Mouse (Mus musculus) heart, postnatal 0 days (tissue): Measurements from ENCODE around the gene Mgarp. TPM values are rescaled to one million over a fixed set of nuclear protein-coding genes. Genes with fewer than 3 reads are reported as not detected.
A peak's percentile ranks its signal among the peaks of the same experiment; 100 is the strongest.

Experiments
- ATAC-seq: fragments of 200-750 bp; cut with Nextera tagmentation; 2 replicates; pipeline ENCODE4 v1.8.0; 2017; ENCODE audit warnings: low read depth, moderate number of reproducible peaks, moderate library complexity; ENCODE audit not compliant: insufficient read depth
- DNase-seq: peaks from one replicate; pipeline ENCODE4 v3.0.0-alpha.2; 2016; ENCODE audit warnings: low spot score
- H3K27ac ChIP-seq: fragments of 300-500 bp; sonication (generic); 2 replicates; pipeline ENCODE4 v1.5.1; 2014; ENCODE audit warnings: low read depth, mild to moderate bottlenecking
- H3K27me3 ChIP-seq: fragments of 300-500 bp; sonication (generic); 2 replicates; pipeline ENCODE4 v1.6.1; 2014; ENCODE audit warnings: low read length, mixed read lengths; ENCODE audit not compliant: control insufficient read depth, insufficient read depth
- H3K36me3 ChIP-seq: fragments of 300-500 bp; sonication (generic); replicated peaks from 2 replicates; pipeline ENCODE4 v1.6.1; 2014; ENCODE audit warnings: low read length, mixed read lengths; ENCODE audit not compliant: control insufficient read depth, insufficient read depth
- H3K4me1 ChIP-seq: fragments of 300-500 bp; sonication (generic); 2 replicates; pipeline ENCODE4 v1.6.1; 2014; ENCODE audit warnings: antibody characterized with exemption; ENCODE audit not compliant: control insufficient read depth, insufficient read depth
- H3K4me2 ChIP-seq: fragments of 300-500 bp; sonication (generic); 2 replicates; pipeline ENCODE4 v1.6.1; 2014; ENCODE audit warnings: low read depth, mild to moderate bottlenecking, low read length, moderate library complexity
- H3K4me3 ChIP-seq: fragments of 300-500 bp; sonication (generic); 2 replicates; pipeline ENCODE4 v1.5.1; 2014; ENCODE audit warnings: low read depth, low read length
- H3K9ac ChIP-seq: fragments of 300-500 bp; sonication (generic); replicated peaks from 2 replicates; pipeline ENCODE4 v1.6.1; 2014; ENCODE audit warnings: low read depth, low read length, mixed read lengths
- H3K9me3 ChIP-seq: fragments of 300-500 bp; sonication (generic); replicated peaks from 2 replicates; pipeline ENCODE4 v1.6.1; 2016; ENCODE audit warnings: low read length; ENCODE audit not compliant: control insufficient read depth
- CTCF ChIP-seq: IDR thresholded peaks from 2 replicates; pipeline ENCODE4 v1.5.1; 2016; ENCODE audit warnings: antibody characterized with exemption, control low read depth, low read depth
- EP300 ChIP-seq: IDR thresholded peaks from 2 replicates; pipeline ENCODE4 v1.6.1; 2016; ENCODE audit warnings: antibody characterized with exemption, low read depth
- WGBS: fragments of 180-500 bp; shearing (Covaris S2); extraction: QIAGEN DNeasy Blood & Tissue Kit; methylation state at CpG from one replicate; pipeline ENCODE4 v1.1.7; 2014; 5-methylcytosine and 5-hydroxymethylcytosine counted together
- polyA plus RNA-seq: library from polyadenylated mRNA; unstranded; fragments of >200 nt; fragmentation: Nextera tagmentation; extraction: Ambion mirVana; gene quantifications from 2 replicates; pipeline ENCODE4 v1.2.1, GENCODE M21; 2015
- total RNA-seq: library from RNA; depleted of rRNA; stranded (reverse); fragments of >200 nt; gene quantifications from 2 replicates; pipeline ENCODE4 v1.2.3, GENCODE M21; 2014; ENCODE audit warnings: low replicate concordance

The Mgarp gene
- total and polyA plus RNA-seq, 2 experiments from 2014 or later, result 1.2 to 3.7 TPM

- ATAC-seq, result no peak
- Histone ChIP-seq H3K27me3 (no peaks in the 10 kb centered on the region), H3K4me1 (peaks cover 6% of the 10 kb centered on the region), H3K4me3 (no peak overlapping the region), H3K9me3 (no peaks in the 10 kb centered on the region), H3K36me3 (no peaks in the 10 kb centered on the region), H3K9ac (no peak overlapping the region), H3K4me2 (no peak overlapping the region), H3K27ac (no peak overlapping the region)
- 43% methylated on average over 9 of the region's 9 CpGs for WGBS
- TF ChIP-seq EP300, result no peak
- TF ChIP-seq CTCF, result no peak
- DNase-seq, result no peak
These were observed 35.5 kb downstream of the Mgarp start for GRCm38 (mm10) chr3:51361066-51361465.

GRCm38 (mm10) chr3:51359558-51360307 is 36.8 kb downstream of the Mgarp start:
- DNase-seq, result no peak
- no peaks in the 10 kb centered on the region for H3K27me3 ChIP-seq
- WGBS, result 53% methylated on average over 14 of the region's 14 CpGs
- H3K4me1 ChIP-seq, result peaks cover 6% of the 10 kb centered on the region
- H3K4me2 ChIP-seq, result no peak overlapping the region
- H3K27ac ChIP-seq, result no peak overlapping the region
- H3K9ac ChIP-seq, result no peak overlapping the region
- no peak for TF ChIP-seq CTCF
- TF ChIP-seq EP300, result no peak
- H3K4me3 ChIP-seq, result no peak overlapping the region
- H3K9me3 ChIP-seq, result no peaks in the 10 kb centered on the region
- no peaks in the 10 kb centered on the region for H3K36me3 ChIP-seq
- ATAC-seq, result no peak

GRCm38 (mm10) chr3:51358660-51359557 is 37.6 kb downstream of the Mgarp start:
- no peaks in the 10 kb centered on the region for H3K27me3 ChIP-seq
- no peak for TF ChIP-seq EP300
- TF ChIP-seq CTCF, result no peak
- peak; percentile 32 for DNase-seq
- H3K4me3 ChIP-seq, result peak overlapping the region; percentile 47
- peak; percentile 59 for ATAC-seq
- peaks cover 6% of the 10 kb centered on the region for H3K4me1 ChIP-seq
- no peak overlapping the region for H3K27ac ChIP-seq
- H3K9ac ChIP-seq, result peak overlapping the region; percentile 35; the same call in 1 of the 2 replicates
- WGBS, result 5% methylated on average over 50 of the region's 50 CpGs
- peak overlapping the region; percentile 69 for H3K4me2 ChIP-seq
- no peaks in the 10 kb centered on the region for H3K36me3 ChIP-seq
- H3K9me3 ChIP-seq, result no peaks in the 10 kb centered on the region

GRCm38 (mm10) chr3:51358181-51358580 is 38.4 kb downstream of the Mgarp start:
- peak overlapping the region; percentile 69 for H3K4me2 ChIP-seq
- DNase-seq (no peak), ATAC-seq (no peak)
- no peak for TF ChIP-seq EP300
- TF ChIP-seq CTCF, result no peak
- H3K9ac ChIP-seq, result 0 out of 2 replicates have a peak overlapping the region, but pooled peaks have one; percentile 35
- H3K4me1 ChIP-seq, result peaks cover 6% of the 10 kb centered on the region
- WGBS, result 26% methylated on average over 15 of the region's 15 CpGs
- no peaks in the 10 kb centered on the region for H3K9me3 ChIP-seq
- H3K27ac ChIP-seq, result no peak overlapping the region
- H3K27me3 ChIP-seq, result no peaks in the 10 kb centered on the region
- no peaks in the 10 kb centered on the region for H3K36me3 ChIP-seq
- H3K4me3 ChIP-seq, result peak overlapping the region; percentile 47

- no peak for ATAC-seq
- no peaks in the 10 kb centered on the region for H3K36me3 ChIP-seq
- peaks cover 6% of the 10 kb centered on the region for H3K4me1 ChIP-seq
- no peaks in the 10 kb centered on the region for H3K9me3 ChIP-seq
- H3K4me3 ChIP-seq, result peak overlapping the region; percentile 47
- DNase-seq, result no peak
- H3K9ac ChIP-seq, result no peak overlapping the region
- peak overlapping the region; percentile 69; the same call in 1 of the 2 replicates for H3K4me2 ChIP-seq
- no peaks in the 10 kb centered on the region for H3K27me3 ChIP-seq
- no peak overlapping the region for H3K27ac ChIP-seq
- 36% methylated on average over 14 of the region's 14 CpGs for WGBS
- TF ChIP-seq EP300 (no peak), CTCF (no peak)
These were observed 38.9 kb downstream of the Mgarp start for GRCm38 (mm10) chr3:51357624-51358023.
